Mouse (Mus musculus) embryonic facial prominence, embryonic 14.5 days (tissue): ENCODE results near the gene Ntrk2. TPM values are rescaled to one million over a fixed set of nuclear protein-coding genes. Genes with fewer than 3 reads are reported as not detected.

Experiments
- ATAC-seq: fragments of 200-750 bp; cut with Nextera tagmentation; 2 replicates; pipeline ENCODE4 v1.8.0; 2017; ENCODE audit warnings: low read depth, moderate number of reproducible peaks, moderate TSS enrichment
- DNase-seq: peaks from one replicate; pipeline ENCODE4 v3.0.0-alpha.2; 2015; ENCODE audit warnings: low spot score
- H3K27ac ChIP-seq: fragments of 300-500 bp; sonication (generic); replicated peaks from 2 replicates; pipeline ENCODE4 v1.5.1; 2014; ENCODE audit warnings: low read depth, mild to moderate bottlenecking, low read length, moderate library complexity
- H3K27me3 ChIP-seq: fragments of 300-500 bp; sonication (generic); replicated peaks from 2 replicates; pipeline ENCODE4 v1.6.1; 2014; ENCODE audit warnings: low read length; ENCODE audit not compliant: control insufficient read depth, insufficient read depth
- H3K36me3 ChIP-seq: fragments of 300-500 bp; sonication (generic); 2 replicates; pipeline ENCODE4 v1.6.1; 2014; ENCODE audit warnings: low read length, mixed read lengths; ENCODE audit not compliant: control insufficient read depth, insufficient read depth
- H3K4me1 ChIP-seq: fragments of 300-500 bp; sonication (generic); 2 replicates; pipeline ENCODE4 v1.6.1; 2014; ENCODE audit warnings: antibody characterized with exemption, low read length; ENCODE audit not compliant: control insufficient read depth, insufficient read depth
- H3K4me2 ChIP-seq: fragments of 300-500 bp; sonication (generic); 2 replicates; pipeline ENCODE4 v1.6.1; 2014; ENCODE audit warnings: low read depth, mild to moderate bottlenecking, low read length, moderate library complexity, mixed read lengths
- H3K4me3 ChIP-seq: fragments of 300-500 bp; sonication (generic); 2 replicates; pipeline ENCODE4 v1.5.1; 2014; ENCODE audit warnings: low read depth, mild to moderate bottlenecking, low read length
- H3K9ac ChIP-seq: fragments of 300-500 bp; sonication (generic); 2 replicates; pipeline ENCODE4 v1.6.1; 2014; ENCODE audit warnings: low read depth, mild to moderate bottlenecking, low read length, moderate library complexity, mixed read lengths
- H3K9me3 ChIP-seq: fragments of 300-500 bp; sonication (generic); 2 replicates; pipeline ENCODE4 v1.6.1; 2016; ENCODE audit warnings: low read length; ENCODE audit not compliant: control insufficient read depth
- WGBS: fragments of 180-500 bp; shearing (Covaris S2); extraction: QIAGEN DNeasy Blood & Tissue Kit; methylation state at CpG from one replicate; pipeline ENCODE4 v1.1.7; 2014; 5-methylcytosine and 5-hydroxymethylcytosine counted together
- polyA plus RNA-seq: library from polyadenylated mRNA; unstranded; fragments of >200 nt; fragmentation: Nextera tagmentation; extraction: Ambion mirVana; gene quantifications from 2 replicates; pipeline ENCODE4 v1.2.1, GENCODE M21; 2014

Ntrk2 gene
- polyA plus RNA-seq, 1 experiment from 2014 or later, result 43.9 TPM

DNA sequence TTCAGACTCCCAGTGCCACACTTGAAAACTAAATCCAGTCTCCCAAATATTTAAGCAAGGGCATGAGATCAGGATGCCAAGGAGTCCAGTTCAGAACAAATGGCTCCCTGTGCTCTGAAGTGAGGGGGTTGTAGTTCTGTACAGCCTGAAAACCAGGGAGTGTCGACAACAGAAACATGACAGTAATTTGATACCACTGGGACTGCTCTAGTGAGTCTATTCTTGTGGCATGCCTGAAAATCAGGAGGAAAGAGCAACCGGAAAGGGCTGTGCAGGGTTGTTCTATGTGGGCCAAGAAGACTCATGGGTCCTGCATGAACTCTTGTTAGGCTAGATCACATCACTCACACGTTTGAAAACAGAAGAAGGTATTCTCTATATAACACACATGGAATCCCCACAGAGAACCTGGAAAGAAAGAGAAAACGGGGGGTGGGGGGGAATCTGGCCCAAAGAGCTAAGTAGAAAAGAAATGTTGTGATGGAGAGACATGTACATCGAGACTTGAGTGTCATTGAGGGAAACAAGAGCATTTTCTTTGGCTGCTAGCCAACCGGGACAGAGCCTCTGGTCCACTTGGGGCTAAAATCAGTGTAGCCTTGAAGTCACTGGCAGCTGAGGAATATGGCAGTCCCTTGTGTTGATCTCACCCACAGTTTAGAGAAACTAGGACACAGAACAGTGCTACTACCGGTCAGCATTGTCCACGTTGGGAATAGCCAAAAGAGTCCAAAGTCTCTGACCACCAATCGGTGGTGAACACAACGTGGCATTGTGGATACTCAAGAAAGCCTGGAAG lies 313.4 kb downstream of the Ntrk2 start:
- DNase-seq (peak; percentile 55), ATAC-seq (no peak)
- Histone ChIP-seq H3K4me1 (no peaks in the 10 kb centered on the region), H3K27me3 (no peaks in the 10 kb centered on the region), H3K9me3 (0 out of 2 replicates have a peak, but pooled peaks cover 8% of the 10 kb centered on the region), H3K9ac (no peak overlapping the region), H3K4me3 (no peak overlapping the region), H3K4me2 (no peak overlapping the region), H3K27ac (no peak overlapping the region), H3K36me3 (no peaks in the 10 kb centered on the region)
- 58% methylated on average over 10 of the region's 10 CpGs for WGBS

DNA sequence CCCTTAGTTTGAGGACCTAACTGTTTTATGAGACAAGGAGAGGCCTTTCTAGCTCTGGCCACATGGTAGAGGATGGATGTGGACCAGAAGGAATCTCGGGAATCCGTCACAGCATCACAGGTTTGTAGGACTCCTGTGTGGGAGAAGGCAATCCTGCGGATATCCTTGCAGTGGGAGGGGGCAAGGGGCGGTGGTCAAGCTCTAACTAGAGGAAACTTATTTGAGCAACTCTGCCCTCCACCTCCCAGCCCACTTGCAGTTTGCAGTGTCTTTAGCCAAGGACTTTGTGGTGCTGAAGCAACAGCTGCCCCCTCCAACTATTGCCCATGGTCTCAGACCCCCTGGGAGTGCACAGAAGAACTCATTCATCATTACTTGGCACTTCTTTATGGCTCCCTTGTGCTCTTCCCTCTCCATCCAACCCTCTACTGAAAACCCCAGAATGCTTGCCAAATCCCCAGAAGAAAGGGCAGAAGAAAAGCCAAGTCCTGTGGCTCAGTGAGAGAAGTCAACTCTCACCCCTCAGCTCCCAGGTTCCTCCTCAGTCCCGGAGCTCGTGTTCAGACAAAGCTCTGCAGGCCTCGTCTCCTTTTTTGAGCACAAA lies 336.9 kb downstream of the Ntrk2 start:
- H3K9me3 ChIP-seq, result no peaks in the 10 kb centered on the region
- no peak overlapping the region for H3K4me2 ChIP-seq
- H3K27ac ChIP-seq, result no peak overlapping the region
- DNase-seq (no peak), ATAC-seq (no peak)
- H3K36me3 ChIP-seq, result no peaks in the 10 kb centered on the region
- H3K4me3 ChIP-seq, result no peak overlapping the region
- no peaks in the 10 kb centered on the region for H3K27me3 ChIP-seq
- 0 out of 2 replicates have a peak, but pooled peaks cover 4% of the 10 kb centered on the region for H3K4me1 ChIP-seq
- no peak overlapping the region for H3K9ac ChIP-seq
- 67% methylated on average over 7 of the region's 7 CpGs for WGBS

DNA sequence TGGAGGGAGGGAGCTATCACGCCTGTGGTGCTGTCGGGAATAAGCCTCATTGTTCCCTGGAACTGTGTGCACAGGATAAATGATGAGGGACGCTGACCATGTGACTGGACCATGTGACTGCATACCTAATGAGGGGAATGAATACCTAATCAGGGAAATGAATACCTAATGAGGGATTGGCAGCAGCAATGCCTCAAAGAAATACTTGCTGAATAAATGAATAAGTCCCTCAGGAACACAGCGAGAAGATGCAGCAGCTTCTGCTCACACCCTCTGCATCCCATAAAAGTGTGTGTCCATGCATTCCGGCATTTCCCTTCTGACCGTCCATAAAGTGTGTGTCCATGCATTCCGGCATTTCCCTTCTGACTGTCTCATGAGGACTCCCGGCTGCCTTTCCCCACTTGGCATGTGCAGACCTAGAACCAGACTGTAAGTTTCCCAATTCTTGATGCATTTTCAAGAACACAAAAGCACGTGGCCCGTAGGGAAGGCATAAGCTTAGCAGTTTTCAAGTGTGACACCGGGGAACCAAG lies 338.0 kb downstream of the Ntrk2 start:
- DNase-seq, result peak; percentile 27
- H3K4me2 ChIP-seq, result no peak overlapping the region
- H3K27ac ChIP-seq, result no peak overlapping the region
- no peaks in the 10 kb centered on the region for H3K9me3 ChIP-seq
- H3K36me3 ChIP-seq, result no peaks in the 10 kb centered on the region
- 0 out of 2 replicates have a peak, but pooled peaks cover 4% of the 10 kb centered on the region for H3K4me1 ChIP-seq
- H3K4me3 ChIP-seq, result no peak overlapping the region
- no peaks in the 10 kb centered on the region for H3K27me3 ChIP-seq
- WGBS, result 71% methylated on average over 11 of the region's 11 CpGs
- no peak overlapping the region for H3K9ac ChIP-seq
- ATAC-seq, result 0 out of 2 replicates have a peak, but pooled peaks have one; percentile 37

DNA sequence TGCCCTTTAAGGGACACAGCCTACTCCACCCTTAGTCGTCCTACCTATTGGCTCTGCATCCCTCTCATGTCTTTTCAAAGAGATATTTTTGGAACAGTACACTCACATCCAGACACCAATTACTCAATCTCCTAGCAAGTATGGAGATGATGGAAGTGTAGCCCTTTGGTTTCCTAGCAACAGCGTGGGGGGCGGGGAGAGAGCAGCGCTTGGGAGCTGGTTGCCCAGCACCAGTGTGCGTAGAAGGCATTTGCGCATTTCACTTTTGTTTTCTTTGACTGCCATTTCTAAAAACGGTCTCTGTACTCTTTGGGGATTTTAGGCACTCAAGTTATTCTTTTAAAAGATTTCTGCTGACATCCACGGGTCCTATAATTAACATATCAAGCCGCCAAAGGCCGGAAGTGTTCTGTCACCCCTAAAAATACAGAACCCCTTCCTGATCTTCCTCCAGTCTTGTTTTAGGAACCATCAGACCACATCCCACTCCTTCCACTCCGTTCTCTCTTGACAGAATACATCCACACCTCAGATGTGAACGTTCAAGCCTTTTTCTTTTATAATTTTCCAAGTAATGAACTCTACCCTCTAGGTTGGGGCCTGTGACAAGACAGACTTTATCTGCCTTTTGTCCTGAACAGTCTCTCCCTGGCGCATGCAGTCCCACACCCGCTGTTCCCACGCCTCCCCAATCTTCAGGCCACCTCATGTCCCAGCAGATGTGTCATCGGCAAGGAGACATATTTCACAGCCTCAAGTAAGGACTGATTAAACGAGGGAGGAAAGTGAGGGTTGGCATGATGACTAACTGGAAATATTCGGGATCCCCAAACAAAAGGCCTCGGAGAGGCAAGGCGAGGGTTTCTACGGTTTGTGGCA lies 339.5 kb downstream of the Ntrk2 start:
- Histone ChIP-seq H3K4me1 (0 out of 2 replicates have a peak, but pooled peaks cover 4% of the 10 kb centered on the region), H3K9ac (no peak overlapping the region), H3K9me3 (no peaks in the 10 kb centered on the region), H3K27ac (no peak overlapping the region), H3K27me3 (no peaks in the 10 kb centered on the region), H3K4me2 (no peak overlapping the region), H3K36me3 (no peaks in the 10 kb centered on the region), H3K4me3 (no peak overlapping the region)
- WGBS, result 60% methylated on average over 21 of the region's 21 CpGs
- ATAC-seq (peak; percentile 62; the same call in 1 of the 2 replicates), DNase-seq (peak; percentile 48)

DNA sequence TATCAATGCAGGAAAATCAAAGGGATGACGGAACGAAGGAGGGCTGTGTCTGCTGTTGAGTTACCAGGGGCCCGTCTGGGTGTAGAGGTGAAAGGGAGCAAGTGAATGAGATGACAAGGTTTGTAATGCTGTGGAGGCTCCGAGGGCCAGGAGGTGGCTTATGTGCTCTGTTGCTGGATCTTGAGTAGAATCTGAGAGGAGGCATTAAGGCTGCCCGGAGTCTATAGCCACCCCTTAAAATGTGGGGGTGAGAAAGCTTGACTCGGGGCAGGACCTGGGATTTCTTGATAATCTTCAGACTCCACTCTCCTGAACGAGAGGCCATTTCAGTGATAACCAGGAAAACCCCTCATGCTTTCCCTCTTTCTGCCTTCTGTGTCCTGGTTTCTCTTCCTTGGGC lies 340.2 kb downstream of the Ntrk2 start:
- DNase-seq, result no peak
- 89% methylated on average over 7 of the region's 7 CpGs for WGBS

DNA sequence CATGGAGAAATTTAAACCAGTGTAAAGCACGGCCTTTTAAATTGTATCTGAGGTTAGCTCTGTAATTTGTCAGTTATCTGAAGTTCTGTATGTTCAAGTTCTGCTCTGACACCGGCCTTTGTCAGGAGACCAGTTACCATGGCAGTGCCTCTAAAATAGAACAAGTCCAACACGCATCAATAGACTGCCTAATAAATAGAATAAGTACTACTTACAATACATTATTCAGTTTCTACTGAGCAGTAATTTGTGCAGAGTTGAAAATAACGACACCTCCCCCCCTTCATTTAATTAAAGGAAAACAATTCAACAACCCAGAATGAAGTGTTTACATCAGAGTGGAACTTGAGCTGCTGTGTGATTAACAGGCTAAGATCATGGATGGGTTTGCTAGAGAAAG lies 341.6 kb downstream of the Ntrk2 start:
- 81% methylated on average over 4 of the region's 4 CpGs for WGBS
- Histone ChIP-seq H3K4me2 (no peak overlapping the region), H3K4me1 (0 out of 2 replicates have a peak, but pooled peaks cover 4% of the 10 kb centered on the region), H3K36me3 (no peaks in the 10 kb centered on the region), H3K27ac (no peak overlapping the region), H3K9ac (no peak overlapping the region), H3K4me3 (no peak overlapping the region), H3K9me3 (no peaks in the 10 kb centered on the region), H3K27me3 (no peaks in the 10 kb centered on the region)
- no peak for ATAC-seq
- DNase-seq, result no peak

More for the DNA sequence above, 340.2 kb downstream of the Ntrk2 start:
- no peak overlapping the region for H3K9ac ChIP-seq
- no peaks in the 10 kb centered on the region for H3K9me3 ChIP-seq
- no peak overlapping the region for H3K4me3 ChIP-seq
- H3K27me3 ChIP-seq, result no peaks in the 10 kb centered on the region
- H3K36me3 ChIP-seq, result no peaks in the 10 kb centered on the region
- H3K4me2 ChIP-seq, result no peak overlapping the region
- no peak for ATAC-seq
- 0 out of 2 replicates have a peak, but pooled peaks cover 4% of the 10 kb centered on the region for H3K4me1 ChIP-seq
- H3K27ac ChIP-seq, result no peak overlapping the region

DNA sequence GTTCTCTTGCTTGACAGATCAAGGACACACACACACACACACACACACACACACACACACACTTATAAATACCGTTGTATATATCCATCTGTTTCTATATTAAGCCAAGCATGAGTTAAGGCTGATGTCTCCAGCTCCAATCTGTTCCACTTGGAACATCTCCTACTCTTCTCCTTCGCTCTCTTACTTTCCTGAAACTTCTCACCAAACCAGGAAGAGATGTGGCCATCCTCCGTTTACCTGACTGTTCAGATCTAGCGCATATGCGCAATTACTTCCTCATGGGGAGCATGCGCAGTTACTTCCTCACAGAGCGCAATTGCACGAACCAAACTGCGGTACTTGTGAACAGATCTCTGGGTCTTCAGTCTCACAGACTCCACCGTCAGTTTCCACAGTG lies 342.4 kb downstream of the Ntrk2 start:
- no peak overlapping the region for H3K4me2 ChIP-seq
- WGBS, result 86% methylated on average over 10 of the region's 10 CpGs
- 0 out of 2 replicates have a peak, but pooled peaks cover 4% of the 10 kb centered on the region for H3K4me1 ChIP-seq
- H3K36me3 ChIP-seq, result no peaks in the 10 kb centered on the region
- H3K27ac ChIP-seq, result no peak overlapping the region
- H3K4me3 ChIP-seq, result no peak overlapping the region
- ATAC-seq (no peak), DNase-seq (no peak)
- H3K9ac ChIP-seq, result no peak overlapping the region
- H3K27me3 ChIP-seq, result no peaks in the 10 kb centered on the region
- no peaks in the 10 kb centered on the region for H3K9me3 ChIP-seq

DNA sequence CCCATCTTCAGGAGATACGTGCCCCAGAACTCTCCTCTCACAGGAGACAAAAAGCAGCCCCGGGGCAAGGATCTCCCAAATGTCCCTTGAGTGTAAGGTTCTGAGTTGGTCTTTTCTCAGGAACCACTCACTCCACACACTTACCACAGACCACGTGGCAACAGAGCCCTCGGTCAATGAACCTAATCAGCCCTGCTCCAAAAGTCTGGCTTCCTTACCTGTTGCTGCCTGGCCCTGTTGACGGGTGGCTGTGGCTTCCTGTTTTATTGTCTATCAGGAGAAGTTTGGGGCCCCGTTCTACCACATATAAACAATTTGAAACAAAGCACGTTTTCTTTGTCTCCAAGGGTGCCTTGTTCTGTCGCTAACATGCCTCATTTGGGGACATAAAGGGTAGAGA lies 357.6 kb downstream of the Ntrk2 start:
- H3K9ac ChIP-seq, result no peak overlapping the region
- DNase-seq (no peak), ATAC-seq (no peak)
- no peaks in the 10 kb centered on the region for H3K27me3 ChIP-seq
- no peak overlapping the region for H3K4me2 ChIP-seq
- no peaks in the 10 kb centered on the region for H3K9me3 ChIP-seq
- H3K36me3 ChIP-seq, result no peaks in the 10 kb centered on the region
- peaks cover 6% of the 10 kb centered on the region; the same call in 1 of the 2 replicates for H3K4me1 ChIP-seq
- 85% methylated on average over 8 of the region's 8 CpGs for WGBS
- H3K27ac ChIP-seq, result no peak overlapping the region
- H3K4me3 ChIP-seq, result no peak overlapping the region
